Mouse (Mus musculus): ENCODE measurements around the gene Tbc1d10c. TPM values are rescaled to one million over a fixed set of nuclear protein-coding genes. Genes with fewer than 3 reads are reported as not detected.

The Tbc1d10c gene
- polyA plus RNA-seq, 1 experiment from 2014 or later, result 2.0 TPM

DNA sequence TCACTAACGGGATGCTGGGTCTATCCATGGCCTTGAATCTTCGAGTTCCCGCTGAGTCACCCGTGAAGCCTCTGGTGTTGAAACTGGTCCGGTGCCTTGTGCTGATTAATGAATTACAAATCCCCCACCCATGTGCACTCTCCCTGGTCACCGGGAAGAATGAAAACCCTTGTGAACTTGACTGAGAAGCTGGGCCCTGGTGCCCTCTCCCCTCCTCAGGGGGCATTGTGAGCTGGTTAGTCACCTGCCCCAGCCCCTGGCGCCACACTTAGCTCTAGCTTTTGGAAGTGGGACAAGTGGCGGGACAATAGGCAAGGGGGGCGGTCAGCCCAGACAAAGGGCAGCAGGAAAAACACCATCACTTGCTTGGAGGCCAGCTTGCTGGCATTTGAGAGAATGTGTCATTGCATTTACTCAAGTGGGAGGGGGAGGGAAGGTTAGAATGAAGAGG, 22.5 kb upstream of the Tbc1d10c start:
- WGBS, result 9% methylated on average over 9 of the region's 9 CpGs
- ATAC-seq, result 0 out of 2 replicates have a peak, but pooled peaks have one; percentile 12
- peak overlapping the region; percentile 82; the same call in 1 of the 2 replicates for H3K27ac ChIP-seq (ENCODE audit: low read depth, low read length)

DNA sequence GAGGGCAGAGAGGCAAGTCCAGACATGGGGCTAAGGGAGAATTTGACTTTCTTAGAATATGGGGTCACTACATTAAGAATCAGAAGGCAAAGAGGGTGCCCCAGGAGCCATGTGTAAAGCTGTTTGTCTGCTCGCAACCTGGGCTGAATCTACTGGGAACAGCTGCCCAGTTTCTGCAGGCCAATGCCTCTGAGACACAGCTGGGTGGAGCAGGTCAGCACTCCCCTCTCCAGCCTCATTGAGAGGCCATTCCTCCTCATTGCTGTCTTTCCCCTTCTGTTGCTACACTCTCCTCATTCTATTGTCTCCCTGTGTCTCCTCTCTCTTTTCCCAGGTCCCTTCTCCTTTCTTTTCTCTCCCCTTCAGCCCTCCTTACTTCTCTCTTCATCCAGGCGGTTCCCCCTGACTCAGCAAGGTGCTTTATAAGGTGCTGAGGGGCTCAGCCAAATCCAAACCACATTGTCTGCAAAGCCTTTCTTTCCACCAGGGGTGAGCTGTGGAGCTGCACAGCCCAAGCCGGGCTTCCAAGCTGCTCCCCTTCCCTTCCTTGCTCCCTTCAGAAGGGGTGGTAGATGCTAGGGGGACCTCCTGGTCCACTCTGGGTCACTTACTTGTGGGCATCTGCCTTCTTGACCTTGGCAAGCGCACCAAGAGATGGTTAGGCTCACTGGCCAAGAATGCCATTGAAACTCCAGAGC, 21.0 kb upstream of the Tbc1d10c start:
- TF ChIP-seq CTCF (IDR thresholded peaks at IDR 0.05; ENCODE audit: low read depth), result 0 out of 2 replicates have a peak, but pooled peaks have one; percentile 2
- 63% methylated on average over 4 of the region's 4 CpGs for WGBS
- Histone ChIP-seq H3K27me3 (replicated peaks; ENCODE audit: control insufficient read depth, insufficient read depth, low read length) (no peaks in the 10 kb centered on the region), H3K4me1 (replicated peaks; ENCODE audit: control insufficient read depth, insufficient read depth, low read length) (peaks cover 3% of the 10 kb centered on the region; the same call in 1 of the 2 replicates), H3K27ac (ENCODE audit: low read depth, low read length) (no peak overlapping the region), H3K9ac (ENCODE audit: low read depth, low read length) (no peak overlapping the region), H3K36me3 (ENCODE audit: control insufficient read depth, insufficient read depth) (no peaks in the 10 kb centered on the region), H3K9me3 (ENCODE audit: control insufficient read depth) (no peaks in the 10 kb centered on the region), H3K4me2 (replicated peaks; ENCODE audit: low read depth) (no peak overlapping the region), H3K4me3 (ENCODE audit: low read depth, low read length) (no peak overlapping the region)
- ATAC-seq, result no peak

More for the DNA sequence above, 22.5 kb upstream of the Tbc1d10c start:
- no peak for TF ChIP-seq CTCF (IDR thresholded peaks at IDR 0.05; ENCODE audit: low read depth)
- Histone ChIP-seq H3K27me3 (replicated peaks; ENCODE audit: control insufficient read depth, insufficient read depth, low read length) (no peaks in the 10 kb centered on the region), H3K9ac (ENCODE audit: low read depth, low read length) (no peak overlapping the region), H3K4me3 (ENCODE audit: low read depth, low read length) (peak overlapping the region; percentile 75), H3K4me1 (replicated peaks; ENCODE audit: control insufficient read depth, insufficient read depth, low read length) (peaks cover 3% of the 10 kb centered on the region; the same call in 1 of the 2 replicates), H3K4me2 (replicated peaks; ENCODE audit: low read depth) (peak overlapping the region; percentile 98), H3K36me3 (ENCODE audit: control insufficient read depth, insufficient read depth) (no peaks in the 10 kb centered on the region), H3K9me3 (ENCODE audit: control insufficient read depth) (no peaks in the 10 kb centered on the region)

DNA sequence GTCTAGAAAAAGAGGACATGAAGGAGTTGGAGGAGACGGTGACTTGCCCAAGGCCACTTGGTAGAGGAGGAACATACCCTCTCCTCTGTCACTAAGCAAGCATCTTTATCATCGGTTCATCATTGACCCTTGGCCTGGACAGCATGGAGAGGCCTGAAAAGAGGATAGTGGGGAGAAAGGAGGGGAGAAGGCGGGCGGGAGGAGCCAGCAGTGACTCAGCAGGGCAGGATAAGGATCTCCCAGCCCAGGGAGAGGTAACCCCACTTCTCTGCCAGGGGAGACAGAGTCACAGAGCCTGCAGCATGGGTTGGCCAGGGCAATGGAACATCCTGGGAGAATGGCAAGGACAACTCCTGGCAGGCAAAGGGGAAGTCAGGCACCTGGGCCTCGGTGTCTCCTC, 17.5 kb upstream of the Tbc1d10c start:
- Histone ChIP-seq H3K9me3 (ENCODE audit: control insufficient read depth) (no peaks in the 10 kb centered on the region), H3K4me2 (replicated peaks; ENCODE audit: low read depth) (no peak overlapping the region), H3K36me3 (ENCODE audit: control insufficient read depth, insufficient read depth) (no peaks in the 10 kb centered on the region), H3K4me1 (replicated peaks; ENCODE audit: control insufficient read depth, insufficient read depth, low read length) (peaks cover under 1% of the 10 kb centered on the region; the same call in 1 of the 2 replicates), H3K4me3 (ENCODE audit: low read depth, low read length) (no peak overlapping the region), H3K27me3 (replicated peaks; ENCODE audit: control insufficient read depth, insufficient read depth, low read length) (0 out of 2 replicates have a peak, but pooled peaks cover 2% of the 10 kb centered on the region), H3K27ac (ENCODE audit: low read depth, low read length) (no peak overlapping the region), H3K9ac (ENCODE audit: low read depth, low read length) (no peak overlapping the region)
- no peak for ATAC-seq
- 66% methylated on average over 5 of the region's 5 CpGs for WGBS
- no peak for TF ChIP-seq CTCF (IDR thresholded peaks at IDR 0.05; ENCODE audit: low read depth)

DNA sequence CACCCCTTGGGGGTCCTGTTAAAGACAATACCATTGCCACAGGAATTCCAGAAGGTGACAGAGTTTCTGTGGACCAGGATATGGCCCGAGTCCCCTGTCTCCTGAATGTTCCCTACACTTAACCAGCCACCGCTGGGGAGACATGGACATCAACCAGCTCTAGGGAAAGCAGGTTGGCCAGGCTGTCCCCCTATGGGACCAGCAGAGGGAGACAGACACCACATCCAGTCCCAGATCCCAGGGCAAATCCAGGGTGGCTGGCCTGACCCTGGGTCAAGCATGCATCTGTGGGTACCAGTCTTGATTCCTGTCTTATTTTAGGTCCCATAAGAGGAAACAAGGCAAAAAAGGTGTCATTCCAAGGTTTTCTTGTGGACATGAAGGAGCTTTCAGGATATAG, 15.9 kb upstream of the Tbc1d10c start:
- Histone ChIP-seq H3K36me3 (ENCODE audit: control insufficient read depth, insufficient read depth) (no peaks in the 10 kb centered on the region), H3K4me2 (replicated peaks; ENCODE audit: low read depth) (no peak overlapping the region), H3K27me3 (replicated peaks; ENCODE audit: control insufficient read depth, insufficient read depth, low read length) (0 out of 2 replicates have a peak, but pooled peaks cover 2% of the 10 kb centered on the region), H3K27ac (ENCODE audit: low read depth, low read length) (no peak overlapping the region), H3K4me3 (ENCODE audit: low read depth, low read length) (no peak overlapping the region), H3K9me3 (ENCODE audit: control insufficient read depth) (no peaks in the 10 kb centered on the region), H3K9ac (ENCODE audit: low read depth, low read length) (no peak overlapping the region), H3K4me1 (replicated peaks; ENCODE audit: control insufficient read depth, insufficient read depth, low read length) (peaks cover 3% of the 10 kb centered on the region; the same call in 1 of the 2 replicates)
- 0% methylated on average over 2 of the region's 2 CpGs for WGBS
- TF ChIP-seq CTCF (IDR thresholded peaks at IDR 0.05; ENCODE audit: low read depth), result peak; percentile 100
- peak; percentile 58; the same call in 1 of the 2 replicates for ATAC-seq

DNA sequence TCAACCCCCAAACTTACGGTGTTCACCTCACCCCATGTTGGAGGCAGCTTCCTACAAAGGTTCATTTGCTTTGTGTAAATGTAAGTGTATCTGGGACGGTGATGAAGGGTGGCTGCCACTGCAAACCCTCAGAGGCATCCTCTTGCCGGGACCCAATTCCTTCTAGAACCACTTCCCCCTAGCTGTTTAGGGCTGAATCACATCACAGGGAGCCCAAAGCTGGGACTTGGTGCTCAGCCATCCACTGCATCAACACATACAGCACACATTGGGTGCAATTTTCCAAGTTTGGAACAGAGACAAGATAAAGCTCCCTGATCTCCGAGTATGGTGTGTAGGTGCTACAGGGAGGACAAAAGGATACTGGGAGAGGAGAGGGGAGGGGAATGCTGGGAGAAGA, 13.8 kb upstream of the Tbc1d10c start:
- H3K27me3 ChIP-seq (replicated peaks; ENCODE audit: control insufficient read depth, insufficient read depth, low read length), result 0 out of 2 replicates have a peak, but pooled peaks cover 2% of the 10 kb centered on the region
- no peak overlapping the region for H3K4me3 ChIP-seq (ENCODE audit: low read depth, low read length)
- H3K4me1 ChIP-seq (replicated peaks; ENCODE audit: control insufficient read depth, insufficient read depth, low read length), result peaks cover 12% of the 10 kb centered on the region; the same call in 1 of the 2 replicates
- H3K9ac ChIP-seq (ENCODE audit: low read depth, low read length), result no peak overlapping the region
- WGBS, result 59% methylated on average over 4 of the region's 4 CpGs
- H3K4me2 ChIP-seq (replicated peaks; ENCODE audit: low read depth), result no peak overlapping the region
- TF ChIP-seq CTCF (IDR thresholded peaks at IDR 0.05; ENCODE audit: low read depth), result no peak; the same call in 1 of the 2 replicates
- no peak for ATAC-seq
- H3K36me3 ChIP-seq (ENCODE audit: control insufficient read depth, insufficient read depth), result no peaks in the 10 kb centered on the region; the same call in 1 of the 2 replicates
- no peak overlapping the region for H3K27ac ChIP-seq (ENCODE audit: low read depth, low read length)
- H3K9me3 ChIP-seq (ENCODE audit: control insufficient read depth), result no peaks in the 10 kb centered on the region

DNA sequence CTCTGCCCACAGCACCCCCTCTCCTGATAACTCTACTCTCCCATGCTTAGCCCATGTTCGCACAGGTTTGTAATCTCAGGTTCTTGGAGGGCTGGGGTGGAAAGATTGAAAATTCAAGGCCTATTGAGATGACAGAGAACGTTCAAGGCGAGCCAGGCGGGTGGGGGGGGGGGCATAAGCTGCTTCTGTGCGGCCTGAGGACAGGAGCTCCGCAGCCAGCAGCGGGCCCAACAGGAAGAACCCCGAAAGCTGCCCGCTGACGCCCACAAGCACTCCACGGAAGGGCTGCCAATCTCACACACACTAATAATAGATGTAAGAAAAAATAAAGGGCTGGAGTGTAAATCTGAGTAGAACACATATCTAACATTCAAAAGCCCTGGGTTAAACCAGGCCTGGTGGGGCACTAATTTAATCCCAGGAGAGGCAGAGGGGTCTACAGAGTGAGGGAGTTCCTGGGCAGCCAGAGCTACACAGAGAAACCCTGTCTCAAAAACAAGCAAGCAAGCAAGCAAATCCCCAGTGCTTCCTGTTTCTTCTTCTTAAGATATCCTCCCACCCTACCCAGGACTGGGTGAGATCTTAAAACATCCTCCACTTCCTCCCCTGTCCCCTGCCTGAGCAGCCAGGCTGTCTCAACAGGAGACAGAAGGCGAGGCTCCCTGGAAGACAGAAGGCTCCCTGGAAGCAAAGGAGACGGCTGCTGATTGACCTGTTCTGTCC, 12.7 kb upstream of the Tbc1d10c start:
- Histone ChIP-seq H3K4me1 (replicated peaks; ENCODE audit: control insufficient read depth, insufficient read depth, low read length) (peaks cover 12% of the 10 kb centered on the region; the same call in 1 of the 2 replicates), H3K27me3 (replicated peaks; ENCODE audit: control insufficient read depth, insufficient read depth, low read length) (0 out of 2 replicates have a peak, but pooled peaks cover 2% of the 10 kb centered on the region), H3K9ac (ENCODE audit: low read depth, low read length) (no peak overlapping the region), H3K4me2 (replicated peaks; ENCODE audit: low read depth) (no peak overlapping the region), H3K9me3 (ENCODE audit: control insufficient read depth) (no peaks in the 10 kb centered on the region), H3K36me3 (ENCODE audit: control insufficient read depth, insufficient read depth) (peaks cover 8% of the 10 kb centered on the region; the same call in 1 of the 2 replicates), H3K4me3 (ENCODE audit: low read depth, low read length) (no peak overlapping the region), H3K27ac (ENCODE audit: low read depth, low read length) (no peak overlapping the region)
- no peak for TF ChIP-seq CTCF (IDR thresholded peaks at IDR 0.05; ENCODE audit: low read depth)
- no peak for ATAC-seq
- 71% methylated on average over 13 of the region's 13 CpGs for WGBS
